Mouse (Mus musculus): ENCODE measurements around the gene Vps13a.

- TF ChIP-seq CTCF (IDR thresholded peaks at IDR 0.05; ENCODE audit: low read depth) (no peak), EP300 (IDR thresholded peaks at IDR 0.05; ENCODE audit: low read depth) (no peak)
Measured at GRCm38 (mm10) chr19:16684922-16685321, 95.8 kb downstream of the Vps13a start.

All from heart, postnatal 0 days (tissue).